Mouse (Mus musculus): Measurements from ENCODE around the gene Slc6a9. TPM values are rescaled to one million over a fixed set of nuclear protein-coding genes. Genes with fewer than 3 reads are reported as not detected.

Gene Slc6a9
- total and polyA plus RNA-seq, 3 experiments: 1.3 to 34.8 (median 4.4) TPM

DNA sequence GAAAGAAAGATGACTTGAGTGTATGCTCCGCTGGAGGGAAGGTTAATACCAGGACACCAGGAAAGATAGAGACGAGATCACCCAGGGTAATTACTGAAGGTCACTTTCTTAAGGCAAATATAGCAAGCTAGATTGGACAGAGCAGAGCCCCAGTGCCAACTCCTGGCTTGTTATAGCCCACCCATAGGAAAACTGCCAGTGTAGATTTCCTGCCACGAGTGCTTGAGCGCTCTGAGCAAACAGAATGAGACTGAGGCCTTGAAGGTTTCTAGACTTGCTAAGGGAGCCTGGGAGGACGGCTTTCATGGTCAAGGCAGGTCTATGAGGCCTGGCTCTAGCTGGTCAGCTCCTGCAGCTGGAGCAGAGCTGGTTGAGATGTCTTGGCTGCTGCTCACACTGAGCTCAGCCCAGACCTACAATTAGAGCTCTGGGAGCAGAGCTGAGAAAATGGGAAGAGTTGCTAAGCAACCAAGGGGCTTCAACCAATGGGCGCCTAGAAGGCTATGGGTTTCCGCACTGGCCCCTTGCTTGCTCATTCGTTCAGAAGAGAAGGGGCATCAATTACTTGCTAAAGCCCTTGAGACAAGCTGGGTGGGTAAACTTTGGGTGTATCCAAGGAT, 74.6 kb downstream of the Slc6a9 start:
- Histone ChIP-seq H3K4me1 (ENCODE audit: insufficient read depth, low read depth, low read length) (peaks cover 18% of the 10 kb centered on the region), H3K9me3 (replicated peaks) (no peaks in the 10 kb centered on the region), H3K36me3 (replicated peaks) (peaks cover 82% of the 10 kb centered on the region), H3K27me3 (ENCODE audit: insufficient read depth, low read length) (no peaks in the 10 kb centered on the region), H3K4me3 (ENCODE audit: low read depth, low read length) (no peak overlapping the region)
- ATAC-seq (ENCODE audit: extremely low read depth, insufficient number of reproducible peaks, low FRiP score, poor library complexity, severe bottlenecking) (no peak), DNase-seq (ENCODE audit: low spot score) (no peak)
- no peak for TF ChIP-seq GATA2 (IDR thresholded peaks at IDR 0.05; ENCODE audit: borderline replicate concordance, low read depth, low read length)
- no peak for TF ChIP-seq CTCF (IDR thresholded peaks at IDR 0.05; ENCODE audit: low read depth, low read length)
- TF ChIP-seq POLR2AphosphoS5 (IDR thresholded peaks at IDR 0.05; ENCODE audit: insufficient replicate concordance, low read depth, low read length): no peak
- TF ChIP-seq TAL1 (conservative IDR thresholded peaks at IDR 0.05; ENCODE audit: low read depth, low read length): no peak
- TF ChIP-seq GATA1 (IDR thresholded peaks at IDR 0.05; ENCODE audit: borderline replicate concordance, low read length): no peak

DNA sequence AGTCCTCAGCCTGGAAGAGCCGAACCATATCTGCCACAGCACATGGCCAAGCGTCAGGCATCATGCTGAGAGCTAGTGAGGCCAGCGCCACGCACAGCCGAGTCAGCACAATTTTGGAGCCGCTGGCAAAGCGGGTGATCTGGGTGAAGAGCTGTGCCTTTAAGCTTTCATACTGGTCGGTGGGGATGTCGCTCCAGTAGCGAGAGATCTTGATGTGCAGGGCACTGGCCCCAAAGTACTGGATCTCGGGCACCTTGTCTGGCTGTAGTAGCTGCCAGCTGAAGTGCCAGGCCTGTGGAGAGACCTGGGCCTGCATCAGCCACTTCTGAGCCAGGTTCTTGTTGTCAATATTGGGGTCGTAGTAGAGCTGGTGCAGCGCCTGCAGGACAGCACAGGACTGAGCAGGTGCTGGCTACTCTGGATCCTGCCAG, 77.8 kb downstream of the Slc6a9 start:
- no peak for TF ChIP-seq CTCF (IDR thresholded peaks at IDR 0.05; ENCODE audit: low read depth, low read length)
- no peak for TF ChIP-seq GATA2 (IDR thresholded peaks at IDR 0.05; ENCODE audit: borderline replicate concordance, low read depth, low read length)
- no peak for TF ChIP-seq POLR2AphosphoS5 (IDR thresholded peaks at IDR 0.05; ENCODE audit: insufficient replicate concordance, low read depth, low read length)
- no peak for TF ChIP-seq GATA1 (IDR thresholded peaks at IDR 0.05; ENCODE audit: borderline replicate concordance, low read length)
- no peak for TF ChIP-seq TAL1 (conservative IDR thresholded peaks at IDR 0.05; ENCODE audit: low read depth, low read length)
- Histone ChIP-seq H3K36me3 (replicated peaks) (peaks cover 57% of the 10 kb centered on the region), H3K27me3 (ENCODE audit: insufficient read depth, low read length) (no peaks in the 10 kb centered on the region), H3K4me1 (ENCODE audit: insufficient read depth, low read depth, low read length) (peaks cover 38% of the 10 kb centered on the region), H3K4me3 (ENCODE audit: low read depth, low read length) (no peak overlapping the region), H3K9me3 (replicated peaks) (no peaks in the 10 kb centered on the region)
- DNase-seq (ENCODE audit: low spot score) (no peak), ATAC-seq (ENCODE audit: extremely low read depth, insufficient number of reproducible peaks, low FRiP score, poor library complexity, severe bottlenecking) (no peak)

DNA sequence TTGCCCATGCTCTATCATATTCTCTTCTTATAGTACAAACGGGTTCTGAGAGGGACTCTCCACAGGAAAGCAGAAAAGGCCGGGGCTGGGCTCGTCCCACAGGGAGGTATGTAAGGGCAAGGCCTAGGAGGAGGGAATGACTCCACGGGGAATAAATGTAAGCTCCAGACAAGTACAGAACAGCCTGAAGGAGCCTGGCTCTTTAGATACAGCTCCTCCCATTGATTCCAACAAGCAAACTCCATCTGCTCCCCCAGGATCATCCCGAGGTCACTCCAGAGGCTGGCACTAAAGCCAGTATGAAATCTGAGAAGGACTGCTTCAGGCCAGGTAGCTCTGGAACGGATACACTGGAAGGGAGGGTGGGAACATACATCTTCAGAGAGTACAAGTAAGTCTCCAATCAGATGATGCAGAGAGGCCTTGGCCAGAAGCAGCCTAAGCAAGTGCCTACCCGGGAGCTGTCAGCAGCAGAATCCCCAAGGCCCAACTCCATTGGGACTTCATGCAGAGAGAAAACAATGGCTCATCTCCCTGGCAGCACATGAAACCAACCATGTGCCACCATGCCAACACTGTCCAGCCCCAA, 78.5 kb downstream of the Slc6a9 start:
- no peak overlapping the region for H3K4me3 ChIP-seq (ENCODE audit: low read depth, low read length)

DNA sequence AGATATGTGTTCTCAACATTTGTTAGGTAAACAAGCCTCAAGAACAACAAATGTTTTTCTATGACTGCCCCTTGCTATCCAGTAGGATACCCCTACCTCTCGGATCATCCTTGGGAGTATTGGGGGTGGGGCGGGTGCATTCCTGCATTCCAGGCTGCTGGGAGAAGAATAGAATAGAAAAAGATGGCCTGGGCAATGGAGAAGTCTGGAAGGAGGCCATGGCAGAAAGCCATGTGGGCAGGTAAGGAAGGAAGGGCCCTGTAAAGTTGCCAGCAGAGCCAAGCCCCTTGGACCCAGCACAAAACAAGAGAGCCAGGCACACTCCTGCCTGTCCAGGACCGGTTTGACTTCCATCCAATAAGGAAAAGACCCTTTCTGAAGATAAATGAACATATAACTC, 79.1 kb downstream of the Slc6a9 start:
- H3K4me1 ChIP-seq (ENCODE audit: insufficient read depth, low read depth, low read length): peaks cover 43% of the 10 kb centered on the region
- H3K36me3 ChIP-seq (replicated peaks): peaks cover 48% of the 10 kb centered on the region
- TF ChIP-seq GATA2 (IDR thresholded peaks at IDR 0.05; ENCODE audit: borderline replicate concordance, low read depth, low read length): no peak
- TF ChIP-seq CTCF (IDR thresholded peaks at IDR 0.05; ENCODE audit: low read depth, low read length): no peak
- TF ChIP-seq POLR2AphosphoS5 (IDR thresholded peaks at IDR 0.05; ENCODE audit: insufficient replicate concordance, low read depth, low read length): no peak
- TF ChIP-seq GATA1 (IDR thresholded peaks at IDR 0.05; ENCODE audit: borderline replicate concordance, low read length): no peak
- TF ChIP-seq TAL1 (conservative IDR thresholded peaks at IDR 0.05; ENCODE audit: low read depth, low read length): no peak
- ATAC-seq (ENCODE audit: extremely low read depth, insufficient number of reproducible peaks, low FRiP score, poor library complexity, severe bottlenecking): no peak
- no peaks in the 10 kb centered on the region for H3K27me3 ChIP-seq (ENCODE audit: insufficient read depth, low read length)
- H3K4me3 ChIP-seq (ENCODE audit: low read depth, low read length): no peak overlapping the region; the same call in 1 of the 2 replicates
- DNase-seq (ENCODE audit: low spot score): no peak
- no peaks in the 10 kb centered on the region for H3K9me3 ChIP-seq (replicated peaks)

More for the DNA sequence above, 78.5 kb downstream of the Slc6a9 start:
- peaks cover 54% of the 10 kb centered on the region for H3K36me3 ChIP-seq (replicated peaks)
- ATAC-seq (ENCODE audit: extremely low read depth, insufficient number of reproducible peaks, low FRiP score, poor library complexity, severe bottlenecking): no peak
- TF ChIP-seq GATA1 (IDR thresholded peaks at IDR 0.05; ENCODE audit: borderline replicate concordance, low read length): no peak
- TF ChIP-seq CTCF (IDR thresholded peaks at IDR 0.05; ENCODE audit: low read depth, low read length): no peak
- TF ChIP-seq POLR2AphosphoS5 (IDR thresholded peaks at IDR 0.05; ENCODE audit: insufficient replicate concordance, low read depth, low read length): no peak
- H3K9me3 ChIP-seq (replicated peaks): no peaks in the 10 kb centered on the region
- no peak for DNase-seq (ENCODE audit: low spot score)
- H3K4me1 ChIP-seq (ENCODE audit: insufficient read depth, low read depth, low read length): peaks cover 43% of the 10 kb centered on the region
- no peaks in the 10 kb centered on the region for H3K27me3 ChIP-seq (ENCODE audit: insufficient read depth, low read length)

DNA sequence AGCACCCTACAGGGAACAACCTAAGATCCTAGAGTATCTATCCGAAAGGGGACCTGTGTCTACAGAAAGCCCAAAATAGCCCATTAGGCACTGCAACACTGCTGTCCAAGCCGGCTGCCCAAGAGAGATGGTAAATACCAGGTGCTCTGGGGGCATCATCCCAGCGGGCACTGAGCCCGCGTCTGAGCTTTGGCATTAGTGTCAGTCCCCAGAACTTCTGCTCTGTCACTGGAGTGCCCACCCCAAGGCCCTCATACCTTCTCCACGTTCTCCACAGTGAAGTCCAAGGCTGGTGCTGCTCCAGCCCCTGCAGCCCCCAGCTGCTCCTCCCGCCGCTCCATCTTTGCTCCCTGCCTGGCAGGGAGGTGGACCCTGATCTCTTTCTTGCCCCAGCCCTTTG, 79.7 kb downstream of the Slc6a9 start:
- H3K4me3 ChIP-seq (ENCODE audit: low read depth, low read length): peak overlapping the region; percentile 82
- H3K27me3 ChIP-seq (ENCODE audit: insufficient read depth, low read length): 0 out of 2 replicates have a peak, but pooled peaks cover 3% of the 10 kb centered on the region
- H3K4me1 ChIP-seq (ENCODE audit: insufficient read depth, low read depth, low read length): peaks cover 43% of the 10 kb centered on the region
- no peak for TF ChIP-seq CTCF (IDR thresholded peaks at IDR 0.05; ENCODE audit: low read depth, low read length)
- no peak for TF ChIP-seq POLR2AphosphoS5 (IDR thresholded peaks at IDR 0.05; ENCODE audit: insufficient replicate concordance, low read depth, low read length)
- no peak for TF ChIP-seq TAL1 (conservative IDR thresholded peaks at IDR 0.05; ENCODE audit: low read depth, low read length)
- no peak for TF ChIP-seq GATA1 (IDR thresholded peaks at IDR 0.05; ENCODE audit: borderline replicate concordance, low read length)
- no peak for TF ChIP-seq GATA2 (IDR thresholded peaks at IDR 0.05; ENCODE audit: borderline replicate concordance, low read depth, low read length)
- ATAC-seq (ENCODE audit: extremely low read depth, insufficient number of reproducible peaks, low FRiP score, poor library complexity, severe bottlenecking) (no peak), DNase-seq (ENCODE audit: low spot score) (no peak)
- H3K36me3 ChIP-seq (replicated peaks): peaks cover 43% of the 10 kb centered on the region
- no peaks in the 10 kb centered on the region for H3K9me3 ChIP-seq (replicated peaks)

DNA sequence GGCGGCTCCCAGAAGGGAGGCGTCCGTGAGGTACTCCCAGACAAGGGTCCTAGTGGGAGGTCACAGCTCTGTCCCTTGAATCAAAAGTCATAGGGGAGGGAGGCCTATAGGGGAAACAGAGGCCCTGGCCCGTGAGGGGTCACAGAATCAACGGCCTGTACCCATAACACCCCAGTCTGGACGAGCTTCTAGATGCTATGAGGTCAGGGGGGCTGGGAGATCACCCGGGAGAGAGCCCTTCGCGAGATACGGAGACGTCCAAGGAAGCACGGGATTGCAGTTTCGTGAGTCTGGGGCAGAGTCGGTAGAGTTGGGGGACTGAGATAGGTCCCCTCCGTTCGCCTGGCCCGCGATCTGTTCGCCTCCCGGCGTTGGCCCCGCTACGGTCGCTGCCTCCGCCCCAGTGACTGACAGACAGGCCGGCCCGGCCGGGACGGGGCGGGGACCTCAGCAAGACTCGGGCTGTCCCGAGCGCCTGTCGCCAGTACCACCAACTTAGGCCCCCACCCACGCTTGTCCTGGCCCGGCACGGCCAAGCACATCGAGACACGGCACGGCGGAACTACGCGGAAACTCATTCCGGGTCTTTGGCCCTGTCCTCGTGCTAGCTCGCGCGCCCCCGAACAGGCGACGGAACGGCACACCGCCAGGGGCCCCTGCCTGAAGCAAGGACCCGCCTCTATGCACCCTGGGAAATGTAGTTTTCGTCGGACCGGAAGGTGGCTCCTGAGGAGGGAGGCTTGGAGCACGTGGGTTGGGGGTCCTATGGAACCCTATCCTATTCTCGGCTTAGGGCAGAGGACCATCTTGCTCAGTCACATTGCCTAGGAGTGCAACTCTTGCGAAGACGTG, 80.5 kb downstream of the Slc6a9 start, which contains the start of gene Ipo13:
Gene Ipo13, minus strand, starts transcription at position 409 of the 852 bp plus-strand sequence.
- Histone ChIP-seq H3K36me3 (replicated peaks) (peaks cover 36% of the 10 kb centered on the region), H3K4me3 (ENCODE audit: low read depth, low read length) (peak within 1 kb of the TSS; percentile 82), H3K4me1 (ENCODE audit: insufficient read depth, low read depth, low read length) (peaks cover 43% of the 10 kb centered on the region), H3K27me3 (ENCODE audit: insufficient read depth, low read length) (0 out of 2 replicates have a peak, but pooled peaks cover 3% of the 10 kb centered on the region), H3K9me3 (replicated peaks) (no peaks in the 10 kb centered on the region)
- ATAC-seq (ENCODE audit: extremely low read depth, insufficient number of reproducible peaks, low FRiP score, poor library complexity, severe bottlenecking) (peak; percentile 76), DNase-seq (ENCODE audit: low spot score) (peak; percentile 96)
- TF ChIP-seq TAL1 (conservative IDR thresholded peaks at IDR 0.05; ENCODE audit: low read depth, low read length) (no peak), GATA1 (IDR thresholded peaks at IDR 0.05; ENCODE audit: borderline replicate concordance, low read length) (no peak), GATA2 (IDR thresholded peaks at IDR 0.05; ENCODE audit: borderline replicate concordance, low read depth, low read length) (no peak)
